Mouse (Mus musculus) spleen, adult 12 weeks (tissue): ENCODE measurements around the gene Adrm1.
A peak's percentile ranks its signal among the peaks of the same experiment; 100 is the strongest.
"Not testable (repeated sequence)": the region's sequence is repeated elsewhere in the genome, so short reads cannot be mapped to it uniquely, and the experiment has no call there.

Experiments used
- DNase-seq: peaks from one replicate; pipeline ENCODE4 v3.0.0; 2022; ENCODE audit warnings: low spot score

Gene Adrm1

DNA sequence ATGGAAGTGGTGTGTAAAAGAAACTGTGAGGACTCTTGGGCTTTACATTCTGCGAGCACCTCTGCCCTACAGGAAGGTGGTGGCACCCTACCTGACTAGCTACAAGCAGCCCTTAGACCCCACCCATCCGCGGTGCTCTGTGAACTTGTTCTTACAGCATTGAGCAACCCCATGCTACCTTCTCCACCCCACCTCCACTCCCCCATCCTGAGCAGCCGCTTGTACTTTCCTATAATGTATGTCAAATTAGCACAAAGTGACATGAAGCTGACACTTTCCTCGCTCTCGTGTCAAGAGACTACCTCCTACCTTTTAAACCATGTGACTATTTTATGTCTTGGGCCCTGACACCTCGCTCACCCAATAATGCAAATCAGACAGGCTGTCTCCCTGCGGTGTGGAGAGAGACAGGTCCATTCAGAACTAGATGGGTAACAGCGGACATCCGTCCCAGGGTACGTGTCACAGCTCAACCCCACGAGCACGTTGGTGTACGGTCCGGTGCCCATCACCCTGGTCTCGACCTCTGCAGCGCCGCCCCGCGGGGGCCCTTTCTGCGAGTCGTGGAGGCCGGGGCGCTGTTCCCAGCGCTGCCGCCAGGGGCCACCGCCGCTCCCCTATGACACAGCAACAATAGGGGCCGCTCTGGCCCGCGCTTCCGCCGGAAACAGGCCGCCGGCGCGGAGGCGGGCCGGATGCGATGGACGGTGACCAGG is at the start of gene Adrm1:
Gene Adrm1, plus strand, starts transcription at position 680 of the 716 bp plus-strand sequence.
- DNase-seq = peak; percentile 98

DNA sequence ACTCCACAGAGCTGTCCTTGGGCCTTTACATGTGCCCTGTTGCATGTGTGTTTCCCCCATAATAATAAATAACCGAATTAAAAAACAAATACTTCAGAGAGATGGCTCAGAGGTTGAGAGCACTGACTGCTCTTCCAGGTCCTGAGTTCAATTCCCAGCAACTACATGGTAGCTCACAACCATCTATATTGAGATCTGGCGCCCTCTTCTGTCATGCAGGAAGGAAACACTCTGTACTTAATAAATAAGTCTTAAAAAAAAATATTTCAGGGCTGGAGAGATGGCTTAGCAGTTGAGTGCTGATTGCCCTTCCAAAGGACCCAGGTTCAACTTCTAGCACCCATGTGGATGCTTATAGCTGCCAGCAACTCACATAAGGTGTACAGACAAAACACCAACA is 47.1 kb upstream of the Adrm1 start:
- no peak for DNase-seq

DNA sequence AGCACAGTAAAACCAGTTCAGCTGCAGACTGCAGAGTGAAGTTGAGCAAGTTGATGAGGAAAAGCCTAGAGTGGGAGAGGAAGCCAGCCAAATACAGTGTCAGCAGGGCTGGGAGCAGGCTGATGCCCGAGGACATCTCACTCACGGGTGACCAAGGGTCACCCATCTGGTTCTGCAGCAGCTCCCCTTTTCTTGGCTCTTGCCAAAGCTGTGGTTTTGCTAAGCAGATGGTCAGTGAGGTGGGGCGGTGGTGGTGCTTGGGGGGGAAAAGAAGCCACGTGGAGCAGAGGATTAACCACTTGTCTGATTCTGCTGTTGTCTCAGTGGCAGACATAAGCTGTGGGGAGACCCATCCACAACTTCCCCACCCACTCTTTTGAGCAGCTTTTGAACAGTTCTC is 45.1 kb upstream of the Adrm1 start:
- DNase-seq = no peak

DNA sequence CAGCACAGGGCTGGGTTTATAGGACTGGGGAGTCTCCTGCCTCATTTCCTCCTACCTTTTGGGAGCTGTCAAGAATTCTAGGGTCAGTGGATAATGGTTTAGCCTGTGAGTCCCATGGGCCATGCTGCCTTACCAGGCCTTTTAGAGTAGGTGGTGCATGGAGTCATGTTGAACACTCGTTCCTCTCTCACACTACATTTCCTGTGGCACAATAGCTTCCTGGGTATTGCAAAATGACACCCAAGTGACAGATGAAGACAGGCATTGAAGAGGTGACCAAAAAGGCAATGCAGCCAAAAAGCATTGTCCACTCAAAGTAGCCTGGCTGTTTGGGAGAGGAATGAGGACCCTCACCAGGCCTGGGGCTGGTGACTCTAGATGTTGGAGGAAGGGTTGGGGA is 43.6 kb upstream of the Adrm1 start:
- no peak for DNase-seq

DNA sequence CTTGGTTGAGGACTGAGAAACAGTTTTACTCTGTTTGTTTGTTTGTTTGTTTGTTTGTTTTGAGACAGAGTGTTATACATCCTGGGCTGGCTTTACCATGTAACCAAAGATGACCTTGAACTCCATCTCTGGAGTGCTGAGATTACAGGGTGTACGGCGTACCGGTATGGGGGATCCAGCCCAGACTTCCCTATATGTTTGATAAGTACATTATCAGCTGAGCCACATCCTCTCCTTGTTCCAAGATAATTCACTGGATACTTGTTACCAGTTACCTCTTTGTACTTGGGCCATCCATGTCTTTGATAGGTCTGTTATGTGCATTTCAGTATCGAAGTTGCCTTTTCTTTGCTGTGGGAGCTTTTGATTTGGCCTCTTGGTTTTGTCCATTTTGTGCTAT is 38.1 kb upstream of the Adrm1 start:
- no peak for DNase-seq

DNA sequence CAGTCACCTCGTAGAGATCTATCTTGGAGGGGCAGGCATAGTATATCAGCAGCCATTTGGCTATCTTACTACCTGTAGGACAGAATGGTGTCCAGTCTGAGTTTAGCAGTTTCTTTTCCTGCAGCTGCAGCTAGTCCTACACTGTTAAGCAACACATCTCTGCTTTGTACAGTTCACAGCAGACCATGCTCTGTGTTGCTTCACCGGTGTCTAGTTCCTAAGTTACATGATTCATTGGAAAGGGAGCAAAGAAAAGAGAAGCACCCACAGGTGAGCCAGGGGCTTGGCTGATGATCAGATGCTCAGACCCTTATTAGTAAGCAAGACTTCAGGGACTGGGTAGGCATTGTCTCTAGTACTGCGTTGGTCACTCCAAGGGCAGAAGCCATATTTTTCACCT is 37.4 kb upstream of the Adrm1 start:
- DNase-seq = no peak

DNA sequence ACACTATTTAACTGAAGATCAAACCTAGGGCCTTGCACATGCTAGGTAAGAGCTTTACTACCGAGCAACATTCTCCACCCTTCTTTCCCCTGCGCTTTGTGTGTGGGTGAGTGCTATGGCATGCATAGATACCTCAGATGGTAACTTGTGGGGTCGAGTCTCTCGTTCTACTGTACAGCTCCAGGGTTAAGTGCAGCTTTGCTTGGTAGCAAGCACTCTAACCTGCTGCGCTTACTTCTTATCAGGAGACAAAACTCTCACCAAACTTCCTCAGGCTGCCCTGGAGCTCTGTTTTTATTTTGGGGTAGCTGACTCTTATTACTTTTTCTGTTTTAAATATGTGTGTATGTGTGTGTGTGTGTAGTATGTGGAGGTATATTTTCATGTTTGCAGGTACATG is 35.9 kb upstream of the Adrm1 start:
- DNase-seq = no peak

DNA sequence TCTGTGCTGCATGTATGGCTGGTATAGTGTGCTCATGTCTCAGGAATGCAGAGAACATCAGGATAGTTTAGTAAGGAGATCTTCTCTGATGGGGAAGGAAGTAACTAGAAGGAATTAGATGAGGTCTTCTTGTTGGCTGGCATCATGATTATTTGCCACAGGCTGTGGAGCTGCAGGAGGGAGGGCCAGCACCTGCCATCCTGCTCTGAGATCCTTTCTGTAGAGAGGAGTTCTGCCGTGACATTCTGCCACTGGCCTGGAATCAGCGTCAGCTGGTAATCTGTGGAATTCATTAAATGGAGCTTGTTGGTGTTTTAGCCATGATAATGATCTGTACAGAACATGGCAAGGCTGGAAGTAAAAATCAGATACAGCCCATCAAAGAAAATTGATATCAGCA is 25.2 kb upstream of the Adrm1 start:
- no peak for DNase-seq

DNA sequence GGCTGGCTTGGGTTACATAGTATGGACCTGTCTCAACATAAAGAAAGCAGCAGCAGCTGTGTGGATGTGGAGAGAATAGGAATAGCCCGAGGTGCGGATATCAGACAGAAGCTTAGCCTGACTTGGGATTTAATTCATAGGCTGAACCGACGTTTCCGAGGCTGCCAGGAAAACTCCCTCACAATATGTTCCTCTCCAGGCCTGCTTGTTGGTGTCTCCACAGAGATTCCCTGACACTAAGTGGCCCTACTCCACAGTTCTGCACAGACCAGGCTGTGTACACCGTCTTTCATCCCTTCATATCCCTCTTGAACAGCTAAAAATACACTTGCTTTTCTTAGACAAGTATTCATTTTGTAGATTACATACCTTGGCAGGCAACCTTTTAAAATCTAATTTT is 23.9 kb upstream of the Adrm1 start:
- DNase-seq = no peak

DNA sequence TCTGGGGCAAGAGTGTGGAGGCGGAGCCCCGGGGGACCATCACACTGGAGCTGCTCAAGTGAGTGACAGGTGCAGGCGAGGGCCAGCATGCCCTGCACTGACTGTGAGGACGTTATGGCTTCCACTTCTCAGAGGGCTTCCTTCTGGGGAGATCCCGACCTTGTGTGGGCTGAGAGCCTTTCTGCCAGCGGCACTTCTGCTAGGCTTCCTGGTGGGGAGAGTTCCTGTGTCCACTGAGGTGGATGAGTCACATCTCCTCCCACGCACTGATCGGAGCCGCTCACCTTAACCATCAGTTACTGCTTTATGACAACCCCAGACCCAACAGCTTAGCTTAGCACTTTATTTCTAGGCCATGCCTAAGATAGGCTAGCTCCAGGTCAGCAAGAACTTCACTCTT is 22.7 kb upstream of the Adrm1 start:
- DNase-seq = no peak

DNA sequence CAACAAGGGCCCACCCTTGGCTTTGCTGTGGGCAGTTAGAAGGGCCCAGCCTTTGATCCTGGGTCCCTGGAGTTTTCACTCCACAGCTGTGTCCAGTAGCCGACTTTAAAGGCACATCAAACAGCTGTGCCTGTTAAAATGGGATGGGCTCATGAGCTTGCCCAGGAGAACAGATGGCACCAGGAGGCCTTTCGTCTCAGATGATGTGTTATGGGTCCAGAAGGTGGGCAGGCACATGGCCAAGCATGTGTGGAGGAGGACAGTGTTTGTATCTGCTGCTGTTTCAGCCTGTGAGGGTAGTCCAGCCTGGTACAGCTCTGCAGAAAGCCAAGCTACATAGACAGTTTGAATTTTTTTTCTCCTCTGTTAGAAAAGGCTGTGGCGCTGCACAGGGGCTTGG is 16.5 kb upstream of the Adrm1 start:
- DNase-seq = no peak

DNA sequence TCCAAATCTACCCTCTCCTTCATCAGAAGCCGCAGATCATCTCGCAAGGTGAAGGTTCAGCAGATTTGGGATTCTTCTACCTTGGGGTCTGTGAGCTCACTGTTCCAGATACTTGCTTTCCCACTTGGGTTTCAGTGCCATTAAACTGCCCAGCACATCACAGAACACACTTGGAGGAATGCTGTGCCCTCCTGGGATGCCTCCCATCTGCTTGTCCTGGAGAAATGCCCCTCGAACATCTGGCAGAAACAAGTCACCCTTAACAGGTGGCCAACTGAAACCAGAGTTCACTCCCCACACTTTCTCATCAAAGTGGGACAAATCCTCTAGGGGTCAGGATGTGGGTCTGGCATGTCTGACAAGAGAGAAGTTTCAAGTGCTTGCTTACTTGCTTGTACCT is 12.7 kb upstream of the Adrm1 start:
- no peak for DNase-seq

DNA sequence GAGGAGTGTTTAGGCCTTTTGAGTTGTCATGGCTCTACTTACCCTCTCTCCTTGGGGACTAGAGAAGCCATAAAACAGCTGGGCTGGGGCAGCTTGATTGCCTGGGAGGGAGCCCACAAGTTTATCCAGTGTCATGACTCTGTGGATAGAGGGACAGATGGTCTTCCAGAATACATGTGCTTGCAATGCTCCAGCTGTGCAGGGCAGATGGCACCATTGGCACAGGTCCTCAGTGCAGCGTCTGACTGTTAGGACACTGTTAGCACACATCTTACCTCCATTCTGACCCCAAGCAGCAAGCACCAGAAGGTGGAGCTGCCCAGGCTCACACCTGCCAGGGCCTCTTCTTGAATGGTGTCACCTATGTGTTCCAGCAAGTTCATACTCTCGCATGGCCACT is 5.4 kb upstream of the Adrm1 start:
- no peak for DNase-seq

DNA sequence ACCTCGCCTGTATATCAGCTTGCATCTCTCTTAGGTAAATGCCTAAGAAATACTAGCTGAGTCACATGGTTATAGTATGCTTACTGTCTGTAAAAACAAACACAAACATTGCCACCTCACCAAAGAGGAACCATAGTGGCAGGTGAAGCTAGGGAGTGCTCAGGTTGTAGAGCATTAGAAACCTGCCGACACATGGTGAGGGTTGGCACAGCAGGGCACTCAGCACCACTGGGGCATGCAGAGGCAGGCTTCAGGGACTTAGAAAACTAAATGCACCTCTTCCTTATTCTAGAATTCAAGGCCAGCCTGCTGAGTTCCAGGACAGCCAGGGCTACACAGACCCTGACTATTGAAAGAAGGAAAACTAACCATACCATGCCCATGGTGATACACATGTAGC is 4.4 kb upstream of the Adrm1 start:
- DNase-seq = no peak

DNA sequence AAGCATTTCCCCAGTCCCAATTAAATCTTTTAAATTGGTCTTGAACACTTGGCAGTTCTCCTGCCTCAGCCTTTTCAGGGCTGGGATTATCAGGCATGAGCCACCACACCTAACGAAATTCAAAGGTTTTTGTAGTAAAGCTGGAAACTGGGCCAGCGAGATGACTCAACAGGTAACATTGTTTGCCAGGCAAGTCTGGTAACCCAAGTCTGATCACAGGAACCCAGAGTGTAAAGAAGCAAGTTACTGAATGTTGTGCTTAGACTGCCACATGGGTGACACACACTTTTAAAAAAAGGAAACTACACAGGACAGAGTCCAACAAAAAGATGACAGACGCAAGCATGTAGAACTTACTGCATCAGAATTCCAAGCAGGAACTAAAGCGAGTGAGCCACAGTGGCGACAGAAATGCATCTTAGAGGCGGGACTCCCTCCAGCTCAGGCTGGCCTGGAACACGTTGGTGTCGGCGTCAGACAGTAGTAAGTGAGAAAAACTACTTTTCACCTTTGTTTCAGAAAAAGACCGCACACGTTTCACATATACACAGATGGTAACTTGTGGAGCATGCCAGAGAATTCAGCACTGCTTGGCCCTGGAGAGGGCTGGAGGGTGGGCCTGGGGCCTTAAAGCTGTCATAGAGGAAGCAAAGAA is 1.0 kb upstream of the Adrm1 start:
- no peak for DNase-seq

DNA sequence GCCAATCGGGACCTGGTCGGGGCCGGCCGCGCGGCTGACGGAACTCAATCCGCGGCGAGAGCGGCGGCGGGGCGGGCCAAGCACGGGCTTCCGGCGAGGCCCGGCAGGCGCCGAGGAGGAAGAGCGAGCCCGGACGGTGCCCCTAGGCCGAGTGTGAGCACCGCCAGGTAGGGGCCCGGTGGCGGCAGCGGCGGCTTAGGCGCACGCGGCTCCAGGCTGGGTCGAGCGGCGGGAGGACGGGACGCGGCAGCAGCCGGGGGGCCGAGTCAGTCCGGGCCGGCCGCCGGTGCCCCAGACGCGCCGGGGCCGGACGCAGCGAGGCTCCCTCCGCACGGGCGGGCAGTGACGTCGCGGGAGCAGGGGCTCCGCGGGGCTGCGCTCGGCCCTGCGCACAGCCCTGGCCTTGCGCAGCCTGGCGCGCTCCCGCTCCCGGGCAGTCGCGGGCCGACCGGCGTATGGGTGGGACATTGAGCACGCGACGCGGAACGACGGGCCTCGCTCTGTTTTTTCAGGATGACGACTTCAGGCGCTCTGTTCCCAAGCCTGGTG is 311 bp downstream of the Adrm1 start:
- DNase-seq = no peak

DNA sequence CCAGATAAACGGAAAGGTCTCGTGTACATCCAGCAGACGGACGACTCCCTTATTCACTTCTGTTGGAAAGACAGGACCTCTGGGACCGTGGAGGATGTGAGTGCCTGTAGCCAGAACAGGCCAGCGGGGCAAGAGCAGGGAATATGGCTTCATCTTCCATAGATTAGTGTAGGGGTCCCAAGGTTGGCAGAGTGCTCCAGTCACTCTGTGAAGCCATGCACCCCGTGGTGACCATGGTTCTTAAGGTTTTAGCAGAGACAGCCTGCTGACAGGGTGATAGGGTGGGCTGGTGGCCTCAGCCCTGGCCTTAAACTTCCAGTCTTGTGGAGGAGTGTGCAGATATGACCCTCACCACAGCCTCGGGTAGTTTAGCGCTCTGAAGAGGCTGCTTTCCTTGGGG is 867 bp downstream of the Adrm1 start:
- DNase-seq = no peak

DNA sequence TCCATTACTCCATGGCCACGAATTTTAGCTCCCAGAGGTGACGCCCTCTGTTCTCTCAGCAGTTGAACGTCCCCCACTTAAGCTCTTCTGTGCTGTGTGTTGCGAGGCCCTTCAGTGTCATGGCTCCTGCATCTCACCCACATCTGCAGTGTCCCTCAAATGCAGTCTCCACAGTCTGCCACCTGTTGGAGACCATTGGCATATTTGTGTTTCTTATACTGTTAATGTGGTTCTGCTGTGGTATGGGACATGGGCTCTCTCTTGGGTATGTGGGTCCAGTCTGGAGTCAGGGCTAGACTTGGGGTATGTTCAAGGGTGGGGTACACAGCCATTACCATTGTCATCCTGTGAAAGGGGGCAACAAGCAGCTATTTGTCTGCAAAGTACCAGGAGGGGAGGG is 1.9 kb downstream of the Adrm1 start:
- no peak for DNase-seq

DNA sequence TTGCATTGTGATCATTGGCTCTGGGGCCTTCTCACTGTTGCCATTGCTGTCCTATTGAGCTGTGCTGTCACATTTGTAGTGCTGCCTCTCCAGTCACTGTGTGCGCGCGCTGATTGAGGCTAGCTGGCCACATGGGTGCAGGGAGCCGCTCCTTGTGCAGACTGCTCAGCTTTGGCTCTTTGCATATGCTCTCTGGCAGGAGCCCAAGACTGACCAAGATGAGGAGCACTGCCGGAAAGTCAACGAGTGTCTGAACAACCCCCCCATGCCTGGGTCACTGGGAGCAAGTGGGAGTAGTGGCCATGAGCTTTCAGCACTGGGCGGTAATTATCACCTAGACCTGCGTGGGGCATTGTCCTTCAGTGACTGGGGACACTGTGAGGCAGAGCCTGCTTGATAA is 2.4 kb downstream of the Adrm1 start:
- DNase-seq = not testable (repeated sequence)

DNA sequence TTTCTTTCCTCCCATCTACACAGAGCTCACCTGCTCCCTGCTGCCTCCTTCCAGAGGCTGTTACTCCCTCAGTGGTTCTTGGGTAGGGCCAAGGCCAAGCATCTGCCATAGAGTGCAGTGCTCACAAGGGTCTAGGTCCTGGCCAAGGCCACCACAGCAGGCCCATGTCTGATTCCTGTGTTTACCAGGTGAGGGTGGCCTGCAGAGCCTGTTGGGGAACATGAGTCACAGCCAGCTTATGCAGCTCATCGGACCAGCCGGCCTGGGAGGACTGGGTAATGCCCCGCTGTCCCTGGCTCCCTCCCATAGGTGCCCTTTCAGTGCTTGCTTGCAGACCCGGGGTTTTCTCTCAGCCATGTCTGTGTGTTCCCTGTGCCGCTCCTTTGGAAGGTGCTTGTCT is 2.8 kb downstream of the Adrm1 start:
- no peak for DNase-seq

DNA sequence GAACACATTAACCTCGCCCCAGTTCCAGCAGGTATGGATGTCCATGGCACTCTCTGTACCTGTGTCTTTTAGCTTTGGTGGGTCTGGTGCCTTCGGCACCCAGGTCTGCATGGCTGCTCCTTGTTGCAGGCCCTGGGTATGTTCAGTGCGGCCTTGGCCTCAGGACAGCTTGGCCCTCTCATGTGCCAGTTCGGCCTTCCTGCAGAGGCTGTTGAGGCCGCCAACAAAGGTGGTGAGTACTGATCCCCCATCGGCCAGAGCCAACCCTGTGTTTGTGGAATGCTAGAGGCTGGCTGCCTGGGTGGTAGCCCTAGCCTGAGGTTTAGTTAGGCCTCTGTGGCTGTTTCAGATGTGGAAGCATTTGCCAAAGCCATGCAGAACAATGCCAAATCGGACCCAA is 4.4 kb downstream of the Adrm1 start:
- DNase-seq = no peak

DNA sequence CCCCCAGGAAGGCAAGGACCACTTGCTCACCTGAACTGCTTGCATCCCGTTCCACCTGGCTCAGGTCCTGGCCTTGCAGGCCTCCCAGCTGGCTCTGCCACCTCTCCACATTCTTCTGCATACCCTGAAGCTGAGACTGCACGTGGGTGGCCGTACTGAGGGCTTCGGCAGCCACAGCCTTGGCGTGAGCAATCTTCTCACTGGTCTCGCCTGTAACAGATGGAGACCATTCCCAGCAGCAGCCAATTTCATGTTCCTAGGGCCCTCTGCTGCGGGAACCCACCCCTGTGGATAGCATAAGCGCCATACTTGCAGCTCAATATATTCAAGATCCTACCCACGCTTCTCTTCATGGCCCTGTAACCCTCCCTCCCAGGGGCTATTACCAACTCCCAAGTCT is 10.3 kb downstream of the Adrm1 start:
- DNase-seq = no peak

DNA sequence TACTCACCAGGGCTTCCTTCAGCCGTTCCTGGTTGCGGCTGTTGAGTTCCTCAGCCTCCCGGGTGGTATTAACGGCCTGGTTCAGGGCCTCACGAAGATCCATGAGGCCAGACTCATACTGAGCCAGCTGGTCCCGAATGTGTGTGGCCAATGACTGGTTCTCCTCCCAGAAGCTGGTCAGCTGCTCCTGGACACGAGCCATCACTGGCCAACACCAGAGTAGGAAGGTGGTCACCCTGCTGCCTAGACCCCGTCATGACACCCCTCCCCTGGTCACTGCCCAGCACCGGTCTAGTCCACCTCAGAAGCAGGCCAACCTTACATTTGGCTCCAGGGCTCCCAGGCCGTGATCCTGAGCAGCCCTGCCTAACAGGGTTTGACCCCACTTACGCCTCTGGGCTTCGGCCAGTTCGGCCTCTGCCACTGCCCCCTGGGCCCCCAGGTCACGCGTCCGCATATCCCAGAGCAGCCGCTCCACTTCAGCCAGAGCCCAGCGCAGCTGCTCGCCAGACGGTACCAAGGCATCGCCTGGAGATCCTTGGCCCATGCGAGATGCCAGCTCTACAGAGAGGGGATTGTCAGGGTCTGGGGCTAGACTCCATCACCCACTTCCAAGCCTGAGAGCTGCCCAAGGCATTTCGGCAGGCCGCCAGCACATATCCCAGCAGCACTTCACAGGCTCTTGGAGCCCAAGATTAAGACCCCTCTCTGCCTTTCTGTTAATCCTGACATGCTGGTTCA is 12.9 kb downstream of the Adrm1 start:
- no peak for DNase-seq
